Mouse (Mus musculus) heart, postnatal 0 days (tissue): Measurements from ENCODE around the gene Gpatch11. TPM values are rescaled to one million over a fixed set of nuclear protein-coding genes. Genes with fewer than 3 reads are reported as not detected.

Experiments used
- ATAC-seq: fragments of 200-750 bp; cut with Nextera tagmentation; 2 replicates; pipeline ENCODE4 v1.8.0; 2017; ENCODE audit warnings: low read depth, moderate number of reproducible peaks, moderate library complexity; ENCODE audit not compliant: insufficient read depth
- DNase-seq: peaks from one replicate; pipeline ENCODE4 v3.0.0-alpha.2; 2016; ENCODE audit warnings: low spot score
- H3K27ac ChIP-seq: fragments of 300-500 bp; sonication (generic); 2 replicates; pipeline ENCODE4 v1.5.1; 2014; ENCODE audit warnings: low read depth, mild to moderate bottlenecking
- H3K27me3 ChIP-seq: fragments of 300-500 bp; sonication (generic); 2 replicates; pipeline ENCODE4 v1.6.1; 2014; ENCODE audit warnings: low read length, mixed read lengths; ENCODE audit not compliant: control insufficient read depth, insufficient read depth
- H3K36me3 ChIP-seq: fragments of 300-500 bp; sonication (generic); replicated peaks from 2 replicates; pipeline ENCODE4 v1.6.1; 2014; ENCODE audit warnings: low read length, mixed read lengths; ENCODE audit not compliant: control insufficient read depth, insufficient read depth
- H3K4me1 ChIP-seq: fragments of 300-500 bp; sonication (generic); 2 replicates; pipeline ENCODE4 v1.6.1; 2014; ENCODE audit warnings: antibody characterized with exemption; ENCODE audit not compliant: control insufficient read depth, insufficient read depth
- H3K4me2 ChIP-seq: fragments of 300-500 bp; sonication (generic); 2 replicates; pipeline ENCODE4 v1.6.1; 2014; ENCODE audit warnings: low read depth, mild to moderate bottlenecking, low read length, moderate library complexity
- H3K4me3 ChIP-seq: fragments of 300-500 bp; sonication (generic); 2 replicates; pipeline ENCODE4 v1.5.1; 2014; ENCODE audit warnings: low read depth, low read length
- H3K9ac ChIP-seq: fragments of 300-500 bp; sonication (generic); replicated peaks from 2 replicates; pipeline ENCODE4 v1.6.1; 2014; ENCODE audit warnings: low read depth, low read length, mixed read lengths
- H3K9me3 ChIP-seq: fragments of 300-500 bp; sonication (generic); replicated peaks from 2 replicates; pipeline ENCODE4 v1.6.1; 2016; ENCODE audit warnings: low read length; ENCODE audit not compliant: control insufficient read depth
- CTCF ChIP-seq: IDR thresholded peaks from 2 replicates; pipeline ENCODE4 v1.5.1; 2016; ENCODE audit warnings: antibody characterized with exemption, control low read depth, low read depth
- EP300 ChIP-seq: IDR thresholded peaks from 2 replicates; pipeline ENCODE4 v1.6.1; 2016; ENCODE audit warnings: antibody characterized with exemption, low read depth
- WGBS: fragments of 180-500 bp; shearing (Covaris S2); extraction: QIAGEN DNeasy Blood & Tissue Kit; methylation state at CpG from one replicate; pipeline ENCODE4 v1.1.7; 2014; 5-methylcytosine and 5-hydroxymethylcytosine counted together
- polyA plus RNA-seq: library from polyadenylated mRNA; unstranded; fragments of >200 nt; fragmentation: Nextera tagmentation; extraction: Ambion mirVana; gene quantifications from 2 replicates; pipeline ENCODE4 v1.2.1, GENCODE M21; 2015
- total RNA-seq: library from RNA; depleted of rRNA; stranded (reverse); fragments of >200 nt; gene quantifications from 2 replicates; pipeline ENCODE4 v1.2.3, GENCODE M21; 2014; ENCODE audit warnings: low replicate concordance

Gpatch11 gene
- total and polyA plus RNA-seq, 2 experiments from 2014 or later, result 3.8 to 43.7 TPM

DNA sequence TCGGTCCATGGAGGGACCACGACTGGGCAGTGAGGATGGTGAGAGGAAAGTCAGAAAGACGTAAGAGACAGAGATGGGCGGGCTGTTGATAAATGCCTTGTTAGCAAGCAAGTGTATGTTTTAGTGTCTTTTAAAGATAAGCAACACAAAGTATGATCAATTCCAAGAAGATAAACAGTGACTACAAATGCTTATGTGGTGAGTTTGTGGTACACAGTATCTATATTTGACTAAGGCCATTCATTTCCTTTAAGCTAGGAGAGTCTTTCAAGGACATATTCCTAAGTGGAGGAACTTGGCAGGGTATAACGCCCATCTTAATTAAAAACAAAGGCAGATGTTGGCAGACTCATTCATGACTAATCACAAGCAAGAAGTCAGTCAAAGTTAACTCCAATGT, 41.0 kb upstream of the Gpatch11 start:
- H3K27ac ChIP-seq, result peak overlapping the region; percentile 34; the same call in 1 of the 2 replicates
- no peak for DNase-seq
- H3K36me3 ChIP-seq, result peaks cover 43% of the 10 kb centered on the region
- no peaks in the 10 kb centered on the region for H3K9me3 ChIP-seq
- no peak for ATAC-seq
- H3K27me3 ChIP-seq, result no peaks in the 10 kb centered on the region
- H3K4me1 ChIP-seq, result peaks cover 23% of the 10 kb centered on the region
- no peak overlapping the region for H3K4me2 ChIP-seq
- H3K9ac ChIP-seq, result no peak overlapping the region
- WGBS, result 63% methylated on average over 5 of the region's 5 CpGs
- H3K4me3 ChIP-seq, result no peak overlapping the region
- TF ChIP-seq EP300 (no peak), CTCF (no peak)

DNA sequence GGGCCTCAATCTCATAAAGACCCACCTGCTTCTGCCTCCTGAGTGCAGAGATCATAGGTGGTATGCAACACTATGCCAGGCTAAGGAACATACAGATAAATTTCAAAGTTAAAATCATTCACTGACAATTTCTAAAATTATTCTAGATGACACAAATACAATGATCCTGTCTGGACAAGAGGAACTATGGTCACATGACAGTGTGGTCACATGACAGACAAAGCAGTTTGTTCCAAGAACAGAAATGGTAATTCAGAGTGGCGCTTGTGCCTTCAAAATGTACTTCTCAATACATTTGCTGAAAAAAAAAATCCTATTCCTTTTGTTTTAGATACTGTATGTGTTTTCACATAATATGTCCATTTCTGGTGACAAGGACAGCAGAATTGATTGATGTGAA, 38.1 kb upstream of the Gpatch11 start:
- no peak for TF ChIP-seq EP300
- TF ChIP-seq CTCF, result no peak
- H3K9me3 ChIP-seq, result no peaks in the 10 kb centered on the region
- peaks cover 18% of the 10 kb centered on the region for H3K4me1 ChIP-seq
- WGBS, result 93% methylated on average over 1 of the region's 1 CpGs
- no peak overlapping the region for H3K27ac ChIP-seq
- DNase-seq (no peak), ATAC-seq (no peak)
- no peak overlapping the region for H3K4me3 ChIP-seq
- H3K27me3 ChIP-seq, result no peaks in the 10 kb centered on the region
- H3K36me3 ChIP-seq, result peaks cover 64% of the 10 kb centered on the region
- no peak overlapping the region for H3K9ac ChIP-seq
- no peak overlapping the region for H3K4me2 ChIP-seq

DNA sequence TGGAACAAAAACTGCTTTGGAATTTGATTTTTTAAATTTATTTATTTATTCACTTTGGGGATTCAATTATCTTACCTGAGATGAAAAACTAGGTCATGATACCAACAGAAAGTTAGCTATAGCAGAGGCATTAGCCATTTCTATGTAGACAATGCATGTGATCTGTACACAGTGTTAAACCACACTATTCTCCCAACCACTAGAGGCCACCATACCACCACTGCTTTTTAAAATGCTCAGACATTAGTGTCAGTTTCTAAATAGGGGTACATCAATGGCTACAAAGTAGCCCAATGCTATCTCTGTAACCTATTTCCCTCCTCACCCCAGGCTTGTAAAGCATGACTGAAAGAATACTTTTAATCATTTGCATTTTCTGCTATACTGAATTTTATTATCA, 26.3 kb upstream of the Gpatch11 start:
- no peak overlapping the region for H3K4me2 ChIP-seq
- H3K27me3 ChIP-seq, result no peaks in the 10 kb centered on the region
- DNase-seq, result peak; percentile 43
- no peak overlapping the region for H3K9ac ChIP-seq
- TF ChIP-seq EP300 (no peak), CTCF (peak; percentile 76)
- no peaks in the 10 kb centered on the region for H3K9me3 ChIP-seq
- ATAC-seq, result peak; percentile 83
- no peaks in the 10 kb centered on the region for H3K4me1 ChIP-seq
- H3K27ac ChIP-seq, result no peak overlapping the region
- no peak overlapping the region for H3K4me3 ChIP-seq
- H3K36me3 ChIP-seq, result peaks cover 59% of the 10 kb centered on the region

DNA sequence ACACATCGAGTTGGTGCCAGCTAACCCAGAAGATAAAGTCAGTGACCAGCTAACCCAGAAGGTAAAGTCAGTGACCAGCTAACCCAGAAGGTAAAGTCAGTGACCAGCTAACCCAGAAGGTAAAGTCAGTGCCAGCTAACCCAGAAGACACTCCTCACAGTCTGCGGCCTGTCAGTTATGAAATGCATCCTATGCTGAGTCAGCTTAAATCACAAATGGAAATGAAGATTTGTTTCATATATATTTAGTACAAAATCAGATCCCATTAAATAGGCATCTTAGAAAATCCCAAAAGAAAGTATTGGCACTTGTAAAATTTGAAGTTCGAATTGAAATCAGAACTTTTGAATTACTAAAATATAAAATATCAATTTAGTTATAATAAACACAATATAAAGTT, 25.8 kb upstream of the Gpatch11 start:
- Histone ChIP-seq H3K4me1 (no peaks in the 10 kb centered on the region), H3K9me3 (no peaks in the 10 kb centered on the region), H3K4me3 (no peak overlapping the region), H3K27me3 (no peaks in the 10 kb centered on the region), H3K9ac (no peak overlapping the region), H3K4me2 (no peak overlapping the region), H3K27ac (0 out of 2 replicates have a peak overlapping the region, but pooled peaks have one; percentile 25), H3K36me3 (peaks cover 61% of the 10 kb centered on the region)
- TF ChIP-seq CTCF, result no peak
- no peak for TF ChIP-seq EP300
- DNase-seq (no peak), ATAC-seq (no peak)
- 80% methylated on average over 3 of the region's 3 CpGs for WGBS

DNA sequence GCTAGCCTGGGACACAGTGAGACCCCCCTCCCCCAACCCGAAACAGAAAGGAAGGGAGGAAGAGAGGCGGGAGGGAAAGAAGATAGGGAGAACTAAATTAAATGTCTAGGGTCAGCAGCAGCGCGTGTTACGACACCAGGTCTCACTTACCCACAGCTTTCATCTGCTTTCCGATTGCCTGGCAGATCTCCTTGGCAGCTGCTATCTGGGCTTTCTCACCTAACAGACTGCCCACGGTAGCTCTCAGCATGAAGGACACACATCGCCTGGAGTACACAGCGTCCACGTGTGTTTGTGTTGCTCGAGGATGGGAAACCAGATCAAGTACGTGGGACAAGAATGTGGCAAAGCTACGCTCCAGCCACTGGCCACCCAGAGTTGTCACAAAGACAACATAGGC, 11.0 kb upstream of the Gpatch11 start:
- no peak overlapping the region; the same call in 1 of the 2 replicates for H3K9ac ChIP-seq
- DNase-seq (no peak), ATAC-seq (no peak; the same call in 1 of the 2 replicates)
- WGBS, result 56% methylated on average over 13 of the region's 13 CpGs
- TF ChIP-seq CTCF, result no peak
- TF ChIP-seq EP300, result no peak
- no peaks in the 10 kb centered on the region for H3K9me3 ChIP-seq
- H3K27me3 ChIP-seq, result no peaks in the 10 kb centered on the region
- H3K27ac ChIP-seq, result no peak overlapping the region
- H3K4me2 ChIP-seq, result no peak overlapping the region
- no peak overlapping the region for H3K4me3 ChIP-seq
- H3K36me3 ChIP-seq, result peaks cover 76% of the 10 kb centered on the region
- H3K4me1 ChIP-seq, result peaks cover 7% of the 10 kb centered on the region; the same call in 1 of the 2 replicates

GRCm38 (mm10) chr17:78836056-78836455, 689 bp downstream of the Gpatch11 start:
- no peaks in the 10 kb centered on the region for H3K9me3 ChIP-seq
- WGBS, result 25% methylated on average over 2 of the region's 2 CpGs
- no peaks in the 10 kb centered on the region for H3K27me3 ChIP-seq
- peak overlapping the region; percentile 88 for H3K4me2 ChIP-seq
- no peaks in the 10 kb centered on the region for H3K4me1 ChIP-seq
- H3K27ac ChIP-seq, result peak overlapping the region; percentile 80
- ATAC-seq (no peak), DNase-seq (peak; percentile 7)
- H3K4me3 ChIP-seq, result peak overlapping the region; percentile 87
- H3K36me3 ChIP-seq, result peaks cover 22% of the 10 kb centered on the region
- TF ChIP-seq CTCF (no peak), EP300 (no peak)
- H3K9ac ChIP-seq, result peak overlapping the region; percentile 52
